Mouse (Mus musculus) myocyte (in vitro differentiated cells): ENCODE measurements at regions not wholly inside any gene's neighbourhood (a gene's known extent, or its start where the extent isn't known, plus 50 kb on each side); places are given as distances from the start of the nearest gene placed in this dataset.

Experiments
- E2F4 ChIP-seq: IDR thresholded peaks from one replicate; pipeline ENCODE4 v1.6.1; 2011; ENCODE audit warnings: mild to moderate bottlenecking, control low read depth, moderate library complexity; ENCODE audit not compliant: insufficient read depth
- MAX ChIP-seq: IDR thresholded peaks from one replicate; pipeline ENCODE4 v1.6.1; 2011; ENCODE audit warnings: low read depth, mild to moderate bottlenecking, control low read depth
- POLR2A ChIP-seq: IDR thresholded peaks from one replicate; pipeline ENCODE4 v1.6.1; 2011; ENCODE audit warnings: low read depth, mild to moderate bottlenecking, control low read depth, moderate library complexity; ENCODE audit not compliant: insufficient read length
- POLR2AphosphoS2 ChIP-seq: IDR thresholded peaks from one replicate; pipeline ENCODE4 v1.6.1; 2011; ENCODE audit warnings: low read depth, control low read depth; ENCODE audit not compliant: insufficient read length
- REST ChIP-seq: IDR thresholded peaks from one replicate; pipeline ENCODE4 v1.6.1; 2011; ENCODE audit warnings: mild to moderate bottlenecking, control low read depth, moderate library complexity; ENCODE audit not compliant: insufficient read depth, insufficient read length
- TCF3 ChIP-seq: IDR thresholded peaks from one replicate; pipeline ENCODE4 v1.6.1; 2011; ENCODE audit warnings: low read depth, control low read depth; ENCODE audit not compliant: insufficient read length
- USF1 ChIP-seq: IDR thresholded peaks from one replicate; pipeline ENCODE4 v1.6.1; 2011; ENCODE audit warnings: low read depth, mild to moderate bottlenecking, control low read depth, moderate library complexity

DNA sequence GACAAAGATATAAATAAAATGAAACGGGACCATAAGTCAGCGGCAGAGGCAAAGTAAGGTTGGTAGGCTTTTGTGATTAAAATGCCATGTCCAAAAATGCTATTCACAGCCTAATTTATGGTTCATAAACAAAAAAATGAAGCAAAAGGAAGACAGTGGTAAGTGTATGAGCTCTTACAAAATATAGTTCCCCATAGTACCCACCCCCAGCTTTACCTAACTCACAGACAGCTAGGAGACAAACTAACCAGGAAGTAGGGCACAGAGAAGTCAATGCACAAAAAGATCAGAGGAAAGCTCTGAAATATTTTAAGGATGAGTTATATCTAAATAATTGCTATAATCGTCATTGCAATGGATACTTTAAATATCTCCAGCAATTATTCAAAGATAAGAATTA is 249.9 kb downstream of the Mex3b start:
- TF ChIP-seq POLR2A (no peak), USF1 (no peak), POLR2AphosphoS2 (no peak), TCF3 (no peak), MAX (no peak), REST (no peak), E2F4 (no peak)
